Mouse (Mus musculus) cerebellum, postnatal 36 days (tissue): ENCODE data around the gene Cdh22.

ENCODE experiments used
- DNase-seq, 2 experiments: peaks; one replicate each; pipeline ENCODE4 v3.0.0; 2021 to 2022; ENCODE audit warnings: mixed read lengths in 2 of 2

Gene Cdh22

DNA sequence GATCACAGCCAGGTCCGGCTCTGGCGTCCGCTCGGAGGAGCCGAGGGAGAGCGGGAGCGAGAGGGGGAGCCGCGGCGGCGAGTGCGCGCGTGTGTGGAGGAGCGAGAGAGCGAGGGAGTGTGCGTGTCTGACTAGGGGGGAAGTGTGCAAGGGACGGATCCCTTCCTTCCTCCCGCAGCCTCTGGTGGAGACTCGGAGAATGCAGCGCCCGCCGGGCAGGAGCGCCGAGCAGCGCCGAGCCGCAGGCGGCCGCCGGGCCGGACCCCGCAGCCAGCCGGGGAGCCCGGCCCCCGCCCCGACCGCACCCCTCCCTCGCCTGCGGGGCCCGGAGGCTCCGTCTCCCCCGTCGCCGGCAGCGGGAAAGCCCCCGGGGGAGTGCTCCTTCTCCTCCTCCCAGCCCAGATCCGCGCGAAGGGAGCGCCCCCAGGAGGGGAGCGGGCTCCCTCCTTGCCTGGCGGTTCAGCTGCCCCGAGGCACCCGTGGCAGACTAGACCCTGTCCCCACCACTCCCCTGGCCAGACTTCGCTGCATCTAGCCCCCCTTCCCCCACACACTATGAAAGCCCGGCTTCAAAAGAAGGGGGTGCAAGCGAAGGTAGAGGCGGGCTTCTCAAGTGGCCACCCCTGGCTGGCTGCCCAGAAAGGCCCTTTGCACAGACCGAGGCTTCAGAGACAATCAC lies at the start of gene Cdh22:
TSS of gene Cdh22 (minus strand) at position 241 of the 679 bp plus-strand sequence.
- DNase-seq: peak; percentile 77 to 79

DNA sequence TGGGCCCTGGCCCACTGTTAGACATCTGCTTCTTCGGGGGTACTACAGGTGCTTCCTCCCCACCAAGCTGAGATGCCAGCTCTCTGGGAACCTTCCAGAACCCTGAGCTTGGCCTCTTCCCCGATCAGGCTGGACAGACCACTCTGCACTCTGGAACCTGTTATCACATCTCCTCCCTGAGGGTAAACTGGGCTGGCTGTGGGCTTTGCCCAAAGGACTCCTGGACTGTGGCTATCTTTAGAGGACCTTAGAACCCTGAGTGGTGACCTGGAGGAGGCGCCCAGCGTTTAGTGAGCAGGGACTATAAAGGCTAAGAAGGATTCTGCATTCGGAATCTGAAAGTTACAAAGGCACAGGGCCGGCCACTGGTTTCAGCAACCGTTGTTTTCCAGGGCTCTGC lies 49.7 kb upstream of the Cdh22 start:
- no peak for DNase-seq

- DNase-seq: no peak
Observed at GRCm38 (mm10) chr2:165283644-165284043, 49.0 kb upstream of the Cdh22 start.

GRCm38 (mm10) chr2:165281779-165282311 lies 47.2 kb upstream of the Cdh22 start:
- peak; percentile 44 to 56 for DNase-seq

- DNase-seq: no peak
Observed at GRCm38 (mm10) chr2:165279351-165279750, 44.7 kb upstream of the Cdh22 start.

- DNase-seq: no peak
Observed at GRCm38 (mm10) chr2:165277188-165277740, 42.6 kb upstream of the Cdh22 start.

GRCm38 (mm10) chr2:165275824-165276223 lies 41.2 kb upstream of the Cdh22 start:
- DNase-seq: peak; percentile 91 to 92

- DNase-seq: no peak
Observed at GRCm38 (mm10) chr2:165275124-165275640, 40.5 kb upstream of the Cdh22 start.

DNA sequence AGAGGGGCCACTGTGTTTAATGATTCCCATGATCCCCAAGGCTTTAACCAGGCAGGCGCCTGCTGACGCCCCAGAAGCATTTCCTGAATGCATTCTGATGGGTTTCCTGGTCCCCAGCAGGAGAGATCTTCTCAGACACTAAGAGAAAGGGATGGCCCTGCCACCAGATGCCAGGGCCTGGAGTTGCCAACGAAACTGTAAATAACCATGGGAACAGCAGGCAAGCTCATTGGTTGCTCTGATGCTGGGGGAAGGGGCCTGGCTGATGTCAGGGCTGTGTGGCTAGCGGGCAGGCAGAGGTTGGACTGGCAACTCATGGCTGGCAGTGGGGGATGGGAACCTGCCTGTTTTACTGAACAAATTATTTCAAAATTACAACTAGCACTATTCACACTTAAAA lies 38.9 kb upstream of the Cdh22 start:
- DNase-seq: no peak

DNA sequence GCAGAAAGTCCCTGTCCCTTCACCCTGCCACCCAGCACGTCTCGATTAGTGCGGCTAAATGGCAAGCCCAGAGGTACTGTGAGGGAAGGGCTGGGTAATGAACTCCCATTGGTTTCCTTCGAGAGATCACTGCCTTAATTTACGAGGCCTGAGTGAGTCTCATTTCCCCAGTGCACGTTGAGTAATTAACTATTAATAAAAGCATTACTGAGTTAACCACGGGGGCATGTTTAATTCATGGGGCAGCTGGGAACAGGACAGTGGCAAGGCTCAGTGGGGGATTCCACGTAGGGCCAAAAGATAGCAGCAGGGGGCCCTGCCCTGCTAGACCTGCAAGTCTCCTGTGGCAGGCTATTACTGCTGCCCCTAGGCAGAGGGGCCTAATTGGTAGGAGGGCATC lies 36.7 kb upstream of the Cdh22 start:
- DNase-seq: no peak

DNA sequence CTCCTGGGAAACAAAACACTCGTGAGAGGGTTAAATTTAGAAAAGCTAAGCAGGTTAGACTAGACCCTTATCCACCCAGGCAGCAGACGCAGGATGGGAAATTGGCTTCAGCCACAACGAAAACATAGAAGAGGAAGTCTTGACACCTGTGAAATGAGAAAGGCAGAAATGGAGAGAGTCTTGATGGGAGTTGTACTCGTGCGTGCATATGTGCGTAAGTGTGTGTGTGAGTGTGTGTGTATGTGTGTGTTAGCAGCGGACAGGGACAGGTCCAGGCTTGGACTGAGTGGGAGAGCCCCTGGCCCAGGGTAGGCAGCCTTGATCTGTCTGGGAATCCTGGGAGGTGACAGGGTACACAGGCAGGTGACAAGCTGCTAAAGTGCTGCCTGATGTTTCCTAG lies 36.2 kb upstream of the Cdh22 start:
- DNase-seq: no peak

DNA sequence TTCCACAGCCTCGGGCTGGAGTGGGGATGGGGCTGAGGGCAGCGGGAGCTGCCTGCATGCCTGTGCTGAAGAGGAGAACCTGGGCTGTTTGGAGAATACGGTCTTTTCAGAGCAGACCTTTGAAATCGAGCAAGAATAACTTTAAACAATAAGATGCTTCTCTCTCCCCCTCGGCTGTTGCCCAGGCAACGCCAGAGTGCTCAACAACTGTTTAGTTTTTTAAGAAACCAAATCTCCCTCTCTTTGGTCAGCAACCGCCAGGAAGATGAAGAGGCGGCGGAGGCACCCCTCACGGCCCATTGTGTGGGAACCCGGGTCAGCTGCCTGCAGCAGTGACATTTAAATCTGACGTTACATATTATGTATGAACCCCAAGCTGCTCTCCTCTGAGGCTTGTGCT lies 32.1 kb upstream of the Cdh22 start:
- DNase-seq: no peak

DNA sequence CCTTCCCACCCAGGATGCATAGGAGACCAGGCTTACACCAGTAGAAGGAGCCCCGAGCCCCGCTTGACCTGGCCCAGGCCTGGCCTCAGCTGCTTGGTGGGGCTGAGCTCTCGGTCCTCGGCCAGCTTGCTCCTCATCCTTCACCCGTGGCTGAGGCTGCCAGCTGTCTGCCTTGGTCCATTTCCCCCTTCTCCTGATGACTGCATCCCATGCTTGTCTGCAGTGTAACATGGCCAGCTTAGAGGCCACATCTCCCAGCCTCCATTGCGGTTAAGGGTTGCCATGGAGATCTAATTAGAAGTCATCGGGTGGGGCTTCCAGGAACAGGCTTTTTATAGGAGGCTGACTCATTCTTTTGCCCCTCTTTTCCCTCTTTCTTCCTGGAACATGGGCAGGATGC lies 29.2 kb upstream of the Cdh22 start:
- no peak for DNase-seq

GRCm38 (mm10) chr2:165262274-165262990 lies 27.8 kb upstream of the Cdh22 start:
- no peak for DNase-seq

DNA sequence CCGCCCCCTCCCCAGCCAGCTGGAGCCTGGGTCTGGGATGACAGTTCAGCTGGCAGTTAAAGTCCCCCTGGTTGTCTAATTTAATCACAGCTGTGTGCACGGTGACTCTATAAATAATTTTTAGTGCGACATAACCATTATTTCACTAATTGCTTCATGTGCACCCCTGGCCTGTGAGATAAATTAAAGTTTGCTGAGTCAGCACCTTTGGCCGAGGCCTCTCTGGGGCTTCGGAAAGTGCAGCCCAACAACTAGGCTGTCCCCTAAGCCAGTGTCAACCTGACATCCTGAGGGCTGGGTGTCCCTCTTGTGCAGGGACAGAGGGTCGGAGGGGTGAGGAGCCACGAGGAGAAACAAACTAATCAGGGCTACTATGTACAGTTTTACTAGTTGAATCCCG lies 25.2 kb upstream of the Cdh22 start:
- DNase-seq: no peak

- DNase-seq: no peak
Observed at GRCm38 (mm10) chr2:165258321-165258720, 23.7 kb upstream of the Cdh22 start.

GRCm38 (mm10) chr2:165257151-165257834 lies 22.6 kb upstream of the Cdh22 start:
- peak; percentile 56 to 58 for DNase-seq

- DNase-seq: peak; percentile 58 to 61
Observed at GRCm38 (mm10) chr2:165256213-165256612, 21.6 kb upstream of the Cdh22 start.

- DNase-seq: no peak
Observed at GRCm38 (mm10) chr2:165253867-165254266, 19.2 kb upstream of the Cdh22 start.

- peak; percentile 40 to 47 for DNase-seq
Observed at GRCm38 (mm10) chr2:165253269-165253668, 18.6 kb upstream of the Cdh22 start.

- DNase-seq: no peak
Observed at GRCm38 (mm10) chr2:165252801-165253200, 18.1 kb upstream of the Cdh22 start.

DNA sequence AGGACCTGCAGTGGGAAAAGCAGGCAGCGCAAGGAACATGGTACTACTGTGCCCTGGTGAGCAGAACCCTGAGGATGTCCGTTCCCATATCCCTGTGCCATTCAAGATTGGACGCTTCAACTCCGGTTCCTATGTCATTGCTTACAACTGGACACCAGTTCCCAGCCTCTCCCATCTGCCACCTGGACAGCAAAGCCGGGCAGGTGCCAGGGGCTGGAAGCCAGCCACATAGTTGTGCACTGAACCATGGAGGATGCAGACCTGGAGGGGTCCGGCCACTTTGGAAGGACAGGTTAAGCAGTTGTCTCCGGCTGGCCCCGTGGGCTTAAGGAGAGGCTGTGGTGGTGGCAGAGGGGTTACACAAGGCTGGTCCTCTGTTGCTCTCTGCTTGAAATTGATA lies 17.7 kb upstream of the Cdh22 start:
- peak; percentile 87 to 90 for DNase-seq

DNA sequence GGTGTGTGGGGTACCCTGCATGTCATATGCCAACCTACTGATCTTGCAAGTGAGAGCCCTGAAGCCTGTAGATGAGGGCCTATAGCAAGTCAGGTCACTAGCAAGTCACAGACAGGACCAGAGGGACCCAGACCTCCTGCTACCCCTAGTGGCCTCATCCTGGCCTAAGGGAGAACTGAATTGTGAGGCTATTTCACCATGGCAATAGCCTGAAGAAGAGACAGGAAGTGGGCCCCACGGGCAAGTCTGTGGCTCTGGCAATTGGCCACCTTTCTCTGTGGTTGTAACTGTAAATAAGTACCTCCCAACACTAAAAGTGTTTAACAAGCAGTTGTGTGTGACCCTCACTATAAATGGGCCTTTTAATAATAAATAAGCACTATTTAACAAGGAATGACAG lies 16.2 kb upstream of the Cdh22 start:
- no peak for DNase-seq
